Mouse (Mus musculus) C2C12 (cell line): ENCODE measurements at regions not wholly inside any gene's neighbourhood (a gene's known extent, or its start where the extent isn't known, plus 50 kb on each side); places are given as distances from the start of the nearest gene placed in this dataset.

ENCODE experiments used
- H3K27me3 ChIP-seq: one replicate; pipeline ENCODE4 v1.6.1; 2011; ENCODE audit not compliant: control insufficient read depth, insufficient read depth, insufficient read length
- H3K36me3 ChIP-seq: one replicate; pipeline ENCODE4 v1.6.1; 2011; ENCODE audit not compliant: control insufficient read depth, insufficient read depth
- H3K4me3 ChIP-seq: one replicate; pipeline ENCODE4 v1.5.1; 2011; ENCODE audit warnings: mild to moderate bottlenecking, control low read depth; ENCODE audit not compliant: poor library complexity, insufficient read depth, severe bottlenecking
- H3K79me2 ChIP-seq: one replicate; pipeline ENCODE4 v1.6.1; 2011; ENCODE audit not compliant: control insufficient read depth, insufficient read depth
- H3K79me3 ChIP-seq: one replicate; pipeline ENCODE4 v1.6.1; 2011; ENCODE audit warnings: low read depth, control low read depth
- H3ac ChIP-seq: one replicate; pipeline ENCODE3; 2011; ENCODE audit warnings: low read depth; ENCODE audit not compliant: control insufficient read depth, insufficient read length
- CEBPB ChIP-seq: IDR thresholded peaks from one replicate; pipeline ENCODE4 v1.6.1; 2011; ENCODE audit warnings: low read depth, mild to moderate bottlenecking, control low read depth, moderate library complexity
- CTCF ChIP-seq: IDR thresholded peaks from one replicate; pipeline ENCODE4 v1.5.1; 2011; ENCODE audit not compliant: control insufficient read depth, insufficient read depth, insufficient read length
- FOSL1 ChIP-seq: IDR thresholded peaks from one replicate; pipeline ENCODE4 v1.8.0; 2011; ENCODE audit warnings: mild to moderate bottlenecking, low read length; ENCODE audit not compliant: poor library complexity, insufficient read depth, severe bottlenecking
- MAX ChIP-seq: IDR thresholded peaks from one replicate; pipeline ENCODE4 v1.6.1; 2011; ENCODE audit warnings: mild to moderate bottlenecking, control low read depth
- MYOD1 ChIP-seq: IDR thresholded peaks from one replicate; pipeline ENCODE4 v1.6.1; 2011; ENCODE audit warnings: low read depth; ENCODE audit not compliant: control insufficient read depth, insufficient read length
- MYOG ChIP-seq: IDR thresholded peaks from one replicate; pipeline ENCODE4 v1.6.1; 2011; ENCODE audit not compliant: control insufficient read depth, insufficient read length; ENCODE audit errors: extremely low read depth
- USF1 ChIP-seq: IDR thresholded peaks from one replicate; pipeline ENCODE4 v1.6.1; 2011; ENCODE audit warnings: low read depth, mild to moderate bottlenecking, control low read depth, moderate library complexity

DNA sequence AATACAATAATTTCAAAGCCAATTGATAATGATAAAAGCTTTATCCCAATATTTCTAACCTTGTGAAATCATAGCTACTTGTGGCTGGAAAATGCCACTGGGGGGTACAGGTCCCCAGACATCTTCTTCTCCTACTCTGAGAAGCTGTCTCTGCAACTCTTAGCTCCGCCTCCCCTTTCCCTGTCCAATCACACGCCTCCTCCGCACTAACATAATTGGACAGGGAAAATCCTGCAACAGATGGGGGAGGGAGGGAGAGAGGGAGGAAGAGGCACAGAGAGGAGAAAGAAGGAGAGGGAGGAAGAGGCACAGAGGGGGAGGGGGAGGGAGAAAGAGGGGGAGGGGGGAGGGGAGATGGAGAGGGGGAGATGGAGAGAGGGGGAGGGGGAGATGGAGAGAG lies 73.3 kb downstream of the Gm11983 start:
- Histone ChIP-seq H3K36me3 (no peaks in the 10 kb centered on the region), H3K79me3 (no peaks in the 10 kb centered on the region)

DNA sequence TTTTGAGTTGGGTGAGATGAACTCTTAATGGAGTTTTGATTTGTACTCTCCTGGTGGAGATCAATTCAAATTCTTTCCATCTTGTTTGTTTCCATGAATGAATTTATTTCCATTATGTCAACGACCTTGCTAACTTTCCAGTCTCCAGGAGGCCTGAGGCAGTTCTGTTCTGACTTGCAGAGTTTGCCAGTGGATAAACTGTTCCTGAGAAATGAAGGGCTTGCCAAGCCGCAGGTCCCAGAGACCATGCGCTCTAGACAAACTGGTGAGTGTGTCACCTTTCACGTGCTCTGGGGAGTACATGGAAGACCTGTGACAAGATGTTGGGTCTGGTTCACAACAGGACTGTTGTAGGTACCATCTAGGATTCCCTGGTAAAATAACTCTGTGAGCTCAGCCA lies 74.5 kb downstream of the Gm11983 start:
- no peak overlapping the region for H3ac ChIP-seq
- H3K36me3 ChIP-seq, result no peaks in the 10 kb centered on the region
- H3K79me2 ChIP-seq, result no peaks in the 10 kb centered on the region
- H3K27me3 ChIP-seq, result peaks cover 4% of the 10 kb centered on the region
- TF ChIP-seq CEBPB (no peak), CTCF (no peak), MAX (no peak), MYOD1 (no peak), FOSL1 (no peak), USF1 (no peak), MYOG (no peak)
- no peak overlapping the region for H3K4me3 ChIP-seq
- no peaks in the 10 kb centered on the region for H3K79me3 ChIP-seq

More for the DNA sequence above, 73.3 kb downstream of the Gm11983 start:
- TF ChIP-seq MAX (no peak), MYOD1 (no peak), MYOG (no peak), CEBPB (no peak), CTCF (no peak), USF1 (no peak), FOSL1 (no peak)
- Histone ChIP-seq H3ac (no peak overlapping the region), H3K27me3 (peaks cover 4% of the 10 kb centered on the region), H3K79me2 (no peaks in the 10 kb centered on the region), H3K4me3 (no peak overlapping the region)

DNA sequence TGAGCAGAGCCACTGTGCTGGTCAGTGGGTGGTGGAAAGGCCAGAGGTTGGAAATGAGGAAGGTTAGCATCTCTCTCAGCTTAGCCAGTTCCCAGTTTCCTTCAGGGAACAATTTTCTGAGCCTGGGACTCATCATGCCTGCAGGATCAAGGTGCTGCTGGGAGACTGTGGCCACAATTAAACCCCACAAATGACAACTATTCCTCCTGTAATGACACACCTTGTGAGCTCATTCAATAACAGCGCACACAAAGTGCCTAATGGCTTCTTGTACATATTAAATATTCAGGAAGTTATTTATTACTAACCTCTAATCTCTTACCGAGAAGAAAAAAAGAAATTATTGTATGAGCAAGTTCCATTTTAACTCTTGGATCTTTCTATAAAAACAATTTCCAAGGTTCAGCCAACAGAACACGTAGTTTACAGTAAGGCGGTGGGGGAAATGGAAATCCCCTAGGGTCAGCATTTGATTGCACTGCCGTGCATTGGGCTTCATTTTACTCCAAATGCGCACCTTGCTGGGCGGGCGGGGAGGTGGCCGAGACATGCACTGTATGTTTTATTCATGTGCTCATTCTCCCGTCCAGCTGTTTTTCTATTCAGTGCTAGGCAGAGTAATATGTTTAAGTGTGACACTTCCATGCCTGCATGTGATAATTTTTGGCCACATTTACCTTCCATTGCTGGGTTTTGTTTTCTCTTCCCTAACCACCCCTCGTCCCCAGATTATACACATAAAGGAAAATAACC lies 75.4 kb downstream of the Gm11983 start:
- no peak overlapping the region for H3ac ChIP-seq
- TF ChIP-seq CEBPB (no peak), CTCF (no peak), USF1 (no peak), MYOD1 (no peak), MAX (no peak)

DNA sequence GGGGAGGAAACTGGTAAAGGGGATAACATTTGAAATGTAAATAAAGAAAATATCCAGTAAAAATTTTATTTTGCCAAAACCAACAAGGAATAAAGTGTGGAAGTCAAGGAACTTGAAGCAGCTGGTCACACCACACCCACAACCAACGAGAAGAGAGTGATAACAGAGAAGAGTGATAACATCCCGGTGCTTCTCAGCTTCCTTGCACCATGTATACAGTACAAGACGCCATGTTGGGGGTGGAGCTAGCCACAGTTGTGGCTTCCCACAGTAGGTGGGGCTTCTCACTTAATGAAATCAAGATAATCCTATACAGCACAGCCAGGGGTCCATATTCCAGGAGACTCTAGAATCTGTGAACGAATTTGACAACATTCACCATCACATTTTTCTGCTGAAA lies 77.9 kb downstream of the Gm11983 start:
- Histone ChIP-seq H3K4me3 (no peak overlapping the region), H3K27me3 (no peaks in the 10 kb centered on the region), H3K79me3 (no peaks in the 10 kb centered on the region), H3ac (no peak overlapping the region), H3K79me2 (no peaks in the 10 kb centered on the region), H3K36me3 (no peaks in the 10 kb centered on the region)
- TF ChIP-seq USF1 (no peak), MYOD1 (no peak), CTCF (no peak), MYOG (no peak), CEBPB (no peak), MAX (no peak), FOSL1 (no peak)

More for the DNA sequence above, 75.4 kb downstream of the Gm11983 start:
- Histone ChIP-seq H3K79me3 (no peaks in the 10 kb centered on the region), H3K27me3 (no peaks in the 10 kb centered on the region), H3K4me3 (no peak overlapping the region), H3K36me3 (no peaks in the 10 kb centered on the region), H3K79me2 (no peaks in the 10 kb centered on the region)

DNA sequence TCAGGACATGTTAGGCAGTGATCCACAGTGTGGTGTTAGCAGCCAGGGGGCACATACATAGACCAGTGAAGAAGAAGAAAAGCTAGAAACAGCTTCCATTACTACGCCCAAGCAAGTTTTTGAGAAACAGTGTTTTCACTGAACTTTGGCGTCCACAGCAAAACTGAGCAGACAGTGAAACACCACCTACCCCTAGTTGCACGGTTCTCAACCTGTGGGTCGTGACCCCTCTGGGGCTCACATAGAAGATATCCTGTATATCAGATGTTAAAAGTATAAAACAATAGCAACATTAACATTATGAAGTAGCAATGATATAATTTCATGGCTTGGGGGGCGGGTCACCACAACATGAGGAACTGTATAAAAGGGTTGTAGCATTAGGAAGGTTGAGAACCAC lies 81.1 kb downstream of the Ramp3 start:
- Histone ChIP-seq H3K36me3 (no peaks in the 10 kb centered on the region), H3K27me3 (peaks cover 5% of the 10 kb centered on the region), H3K4me3 (no peak overlapping the region), H3K79me2 (no peaks in the 10 kb centered on the region), H3K79me3 (no peaks in the 10 kb centered on the region), H3ac (no peak overlapping the region)
- TF ChIP-seq FOSL1 (no peak), MYOG (no peak), CTCF (no peak), MAX (no peak), MYOD1 (no peak), USF1 (no peak), CEBPB (no peak)

DNA sequence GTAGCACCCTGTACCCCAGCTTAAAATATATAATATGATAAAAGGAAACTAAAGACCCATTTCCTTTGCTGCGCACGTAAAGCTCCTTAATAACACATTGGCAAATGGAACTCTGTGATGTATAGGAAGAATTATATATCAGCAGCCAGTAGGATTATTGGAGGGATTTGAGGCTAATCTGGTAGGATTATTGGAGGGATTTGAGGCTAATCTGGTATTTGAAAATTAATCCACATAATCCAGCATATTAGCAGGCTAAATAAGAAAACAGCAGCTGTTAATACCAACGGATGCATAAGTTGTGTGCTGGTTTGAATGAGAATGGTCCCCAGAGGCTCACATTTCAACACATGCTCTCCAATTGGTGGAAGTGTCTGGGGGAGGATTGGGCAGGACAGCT lies 80.3 kb downstream of the Ramp3 start:
- Histone ChIP-seq H3K4me3 (no peak overlapping the region), H3ac (no peak overlapping the region), H3K27me3 (peaks cover 9% of the 10 kb centered on the region), H3K79me3 (no peaks in the 10 kb centered on the region), H3K36me3 (no peaks in the 10 kb centered on the region), H3K79me2 (no peaks in the 10 kb centered on the region)
- TF ChIP-seq MAX, result no peak
- TF ChIP-seq MYOD1, result no peak
- TF ChIP-seq FOSL1, result no peak
- TF ChIP-seq MYOG, result no peak
- no peak for TF ChIP-seq USF1
